Mouse (Mus musculus): Measurements from ENCODE around the gene Cd44. TPM values are rescaled to one million over a fixed set of nuclear protein-coding genes. Genes with fewer than 3 reads are reported as not detected.

Gene Cd44
- polyA plus RNA-seq, 1 experiment from 2014 or later = 2.2 TPM

DNA sequence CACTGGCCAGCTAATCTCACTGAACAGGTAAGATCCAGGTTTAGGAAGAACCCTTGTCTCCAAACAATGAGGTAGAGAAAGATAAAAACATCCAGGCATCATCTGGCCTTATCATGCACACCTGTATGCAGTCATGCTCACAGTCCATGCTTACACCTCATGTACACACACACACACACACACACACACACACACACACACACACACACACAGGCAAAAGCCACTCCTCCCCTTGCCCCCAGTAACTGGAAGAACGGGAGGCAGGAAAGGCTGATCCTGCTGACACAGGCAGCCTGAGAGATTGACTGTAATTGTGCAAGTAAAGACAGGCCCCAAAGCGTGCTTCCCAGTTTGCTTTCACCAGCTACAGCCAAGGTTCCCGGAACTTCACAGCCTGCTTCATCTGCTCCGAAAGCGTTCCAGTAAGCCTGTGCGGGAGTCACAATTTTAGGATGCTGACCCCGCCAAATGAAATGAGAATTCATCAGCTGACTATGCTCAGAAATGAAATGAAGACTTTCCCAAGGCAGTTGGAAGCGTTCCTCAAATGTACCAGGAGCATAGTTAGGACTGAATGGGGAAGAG, 19.4 kb downstream of the Cd44 start:
- WGBS = 73% methylated on average over 8 of the region's 8 CpGs
- no peaks in the 10 kb centered on the region for H3K9me3 ChIP-seq
- 0 out of 2 replicates have a peak overlapping the region, but pooled peaks have one; percentile 44 for H3K27ac ChIP-seq (replicated peaks)
- peak; percentile 23 for DNase-seq (ENCODE audit: low spot score)
- no peak overlapping the region for H3K4me3 ChIP-seq
- H3K4me1 ChIP-seq = peaks cover 25% of the 10 kb centered on the region
- no peaks in the 10 kb centered on the region for H3K36me3 ChIP-seq (replicated peaks)
- no peaks in the 10 kb centered on the region for H3K27me3 ChIP-seq (replicated peaks; ENCODE audit: low read depth, poor library complexity, severe bottlenecking)

- Histone ChIP-seq H3K4me3 (no peak overlapping the region), H3K27me3 (replicated peaks; ENCODE audit: low read depth, poor library complexity, severe bottlenecking) (no peaks in the 10 kb centered on the region), H3K36me3 (replicated peaks) (no peaks in the 10 kb centered on the region), H3K9me3 (no peaks in the 10 kb centered on the region), H3K27ac (replicated peaks) (no peak overlapping the region), H3K4me1 (peaks cover 42% of the 10 kb centered on the region)
- DNase-seq (ENCODE audit: low spot score) = no peak
- WGBS = 38% methylated on average over 2 of the region's 2 CpGs
Measured at GRCm38 (mm10) chr2:102878513-102878912, 23.0 kb downstream of the Cd44 start.

DNA sequence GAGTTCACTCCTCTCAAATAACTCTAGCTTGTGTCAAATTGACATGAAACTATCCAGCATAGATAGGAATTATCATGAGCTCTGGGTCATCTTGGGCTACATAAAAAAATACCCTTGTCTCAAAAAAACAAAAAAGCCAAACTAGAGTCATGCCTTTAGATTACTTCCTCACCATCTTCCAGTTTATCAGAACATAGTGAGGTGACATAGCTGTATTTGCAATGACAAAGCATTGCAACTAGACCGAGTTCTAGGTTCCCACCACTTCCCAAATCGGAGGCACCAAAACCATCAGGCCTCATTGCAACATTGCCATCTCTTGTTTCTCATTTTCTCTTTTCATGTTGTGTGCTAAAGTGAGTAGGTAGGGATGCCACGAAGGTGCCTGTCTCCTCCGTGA, 24.0 kb downstream of the Cd44 start:
- H3K27me3 ChIP-seq (replicated peaks; ENCODE audit: low read depth, poor library complexity, severe bottlenecking) = no peaks in the 10 kb centered on the region
- 92% methylated on average over 4 of the region's 4 CpGs for WGBS
- peaks cover 37% of the 10 kb centered on the region for H3K4me1 ChIP-seq
- H3K36me3 ChIP-seq (replicated peaks) = no peaks in the 10 kb centered on the region
- H3K27ac ChIP-seq (replicated peaks) = no peak overlapping the region
- DNase-seq (ENCODE audit: low spot score) = no peak
- no peak overlapping the region for H3K4me3 ChIP-seq
- H3K9me3 ChIP-seq = no peaks in the 10 kb centered on the region

DNA sequence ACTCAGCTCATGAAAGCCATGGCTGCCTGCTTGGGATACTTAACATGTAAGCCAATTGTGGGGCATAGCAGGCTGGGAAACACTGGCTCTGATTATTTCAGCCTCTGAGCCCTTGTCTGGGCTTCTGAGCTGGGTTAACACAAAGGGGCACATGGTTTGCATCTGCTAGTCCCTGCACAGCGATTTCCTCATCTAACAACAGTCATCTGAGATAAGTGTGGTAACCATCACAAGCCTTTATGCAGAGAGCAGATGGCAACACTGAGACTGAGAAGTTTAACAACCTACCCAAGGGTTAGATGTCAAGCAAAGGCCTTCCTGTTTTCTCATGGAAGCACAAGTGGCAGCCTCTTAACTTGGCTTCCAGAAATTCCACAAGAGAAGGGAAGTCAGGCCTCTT, 25.3 kb downstream of the Cd44 start:
- peak overlapping the region; percentile 2; the same call in 1 of the 2 replicates for H3K27ac ChIP-seq (replicated peaks)
- H3K4me1 ChIP-seq = peaks cover 28% of the 10 kb centered on the region
- WGBS = 43% methylated on average over 1 of the region's 1 CpGs
- no peaks in the 10 kb centered on the region for H3K9me3 ChIP-seq
- DNase-seq (ENCODE audit: low spot score) = peak; percentile 33
- H3K27me3 ChIP-seq (replicated peaks; ENCODE audit: low read depth, poor library complexity, severe bottlenecking) = no peaks in the 10 kb centered on the region
- no peaks in the 10 kb centered on the region for H3K36me3 ChIP-seq (replicated peaks)
- H3K4me3 ChIP-seq = no peak overlapping the region

GRCm38 (mm10) chr2:102873848-102874247, 27.6 kb downstream of the Cd44 start:
- H3K4me3 ChIP-seq = no peak overlapping the region
- H3K27ac ChIP-seq (replicated peaks) = no peak overlapping the region; the same call in 1 of the 2 replicates
- 46% methylated on average over 4 of the region's 4 CpGs for WGBS
- H3K27me3 ChIP-seq (replicated peaks; ENCODE audit: low read depth, poor library complexity, severe bottlenecking) = no peaks in the 10 kb centered on the region
- DNase-seq (ENCODE audit: low spot score) = peak; percentile 25
- no peaks in the 10 kb centered on the region for H3K9me3 ChIP-seq
- no peaks in the 10 kb centered on the region for H3K36me3 ChIP-seq (replicated peaks)
- peaks cover 20% of the 10 kb centered on the region for H3K4me1 ChIP-seq

DNA sequence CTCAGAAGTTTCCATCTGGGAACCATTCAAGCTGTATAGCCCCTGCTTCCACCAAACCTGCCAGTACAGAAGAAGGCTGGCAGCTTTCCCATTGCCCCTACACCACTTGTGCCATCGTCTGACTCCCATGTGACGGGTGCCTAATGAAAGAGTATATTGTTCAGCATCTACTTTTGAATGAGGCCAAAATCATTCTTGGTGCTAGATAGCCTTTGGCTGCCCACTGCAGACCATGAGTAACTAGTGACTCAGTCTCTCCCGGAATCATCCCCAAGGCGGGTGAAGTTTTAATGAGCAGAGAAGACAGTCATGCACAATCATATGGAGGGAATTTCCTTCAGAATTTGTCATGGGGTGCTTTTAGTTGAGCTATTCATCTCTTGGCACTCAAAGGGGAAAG, 28.3 kb downstream of the Cd44 start:
- H3K27ac ChIP-seq (replicated peaks) = no peak overlapping the region
- no peaks in the 10 kb centered on the region for H3K9me3 ChIP-seq
- H3K36me3 ChIP-seq (replicated peaks) = no peaks in the 10 kb centered on the region
- WGBS = 93% methylated on average over 4 of the region's 4 CpGs
- DNase-seq (ENCODE audit: low spot score) = no peak
- no peaks in the 10 kb centered on the region for H3K27me3 ChIP-seq (replicated peaks; ENCODE audit: low read depth, poor library complexity, severe bottlenecking)
- H3K4me3 ChIP-seq = no peak overlapping the region
- peaks cover 20% of the 10 kb centered on the region for H3K4me1 ChIP-seq

DNA sequence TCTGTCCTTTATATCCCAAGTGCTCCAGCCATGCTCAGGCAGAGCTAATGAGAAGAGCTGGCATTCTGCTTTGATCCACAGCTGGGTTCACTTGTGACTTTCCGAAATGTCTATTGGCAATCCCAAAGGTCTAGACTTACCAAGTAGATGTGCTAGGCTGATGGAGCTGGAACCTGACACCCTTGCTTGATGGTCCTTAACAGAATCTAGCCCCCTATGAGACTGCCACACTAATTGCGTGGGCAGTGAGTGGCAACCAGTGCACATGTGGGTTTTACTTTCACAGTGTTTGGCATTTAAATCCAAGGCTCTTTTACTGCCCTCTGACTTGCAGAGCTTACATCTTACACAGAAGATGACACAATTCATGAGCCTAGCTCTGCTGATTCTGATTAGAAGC, 29.0 kb downstream of the Cd44 start:
- no peak overlapping the region for H3K4me3 ChIP-seq
- H3K36me3 ChIP-seq (replicated peaks) = no peaks in the 10 kb centered on the region
- no peaks in the 10 kb centered on the region for H3K27me3 ChIP-seq (replicated peaks; ENCODE audit: low read depth, poor library complexity, severe bottlenecking)
- H3K27ac ChIP-seq (replicated peaks) = no peak overlapping the region
- H3K9me3 ChIP-seq = no peaks in the 10 kb centered on the region
- peaks cover 24% of the 10 kb centered on the region for H3K4me1 ChIP-seq
- DNase-seq (ENCODE audit: low spot score) = no peak
- WGBS = 85% methylated on average over 2 of the region's 2 CpGs

DNA sequence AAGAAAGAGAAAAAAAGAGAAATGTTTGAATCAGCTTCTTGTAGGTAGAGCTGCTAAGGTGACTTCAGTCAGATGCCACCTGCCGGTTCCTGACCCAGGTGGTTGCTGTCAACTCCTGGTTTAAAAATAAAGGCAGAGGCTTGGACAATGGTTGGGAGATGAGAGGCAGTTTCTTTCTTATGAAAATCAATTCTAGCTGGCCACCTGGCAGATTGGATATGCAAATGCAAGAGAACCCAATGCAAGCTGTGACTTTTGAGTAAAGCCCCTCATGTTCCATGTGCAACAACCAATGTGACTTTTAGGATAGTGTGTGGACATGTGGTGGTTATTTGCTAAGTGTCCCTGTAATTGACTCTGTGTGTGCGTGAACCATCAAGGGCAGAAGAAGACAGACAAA, 33.0 kb downstream of the Cd44 start:
- no peaks in the 10 kb centered on the region for H3K36me3 ChIP-seq (replicated peaks)
- H3K27me3 ChIP-seq (replicated peaks; ENCODE audit: low read depth, poor library complexity, severe bottlenecking) = no peaks in the 10 kb centered on the region
- WGBS = 82% methylated on average over 2 of the region's 2 CpGs
- H3K27ac ChIP-seq (replicated peaks) = no peak overlapping the region
- no peak overlapping the region for H3K4me3 ChIP-seq
- H3K9me3 ChIP-seq = no peaks in the 10 kb centered on the region
- no peak for DNase-seq (ENCODE audit: low spot score)
- peaks cover 12% of the 10 kb centered on the region for H3K4me1 ChIP-seq

- Histone ChIP-seq H3K36me3 (replicated peaks) (no peaks in the 10 kb centered on the region), H3K4me1 (peaks cover 10% of the 10 kb centered on the region; the same call in 1 of the 2 replicates), H3K4me3 (no peak overlapping the region), H3K27ac (replicated peaks) (no peak overlapping the region), H3K9me3 (no peaks in the 10 kb centered on the region), H3K27me3 (replicated peaks; ENCODE audit: low read depth, poor library complexity, severe bottlenecking) (no peaks in the 10 kb centered on the region)
- DNase-seq (ENCODE audit: low spot score) = no peak
- WGBS = 55% methylated on average over 6 of the region's 6 CpGs
Measured at GRCm38 (mm10) chr2:102867396-102868088, 33.9 kb downstream of the Cd44 start.

DNA sequence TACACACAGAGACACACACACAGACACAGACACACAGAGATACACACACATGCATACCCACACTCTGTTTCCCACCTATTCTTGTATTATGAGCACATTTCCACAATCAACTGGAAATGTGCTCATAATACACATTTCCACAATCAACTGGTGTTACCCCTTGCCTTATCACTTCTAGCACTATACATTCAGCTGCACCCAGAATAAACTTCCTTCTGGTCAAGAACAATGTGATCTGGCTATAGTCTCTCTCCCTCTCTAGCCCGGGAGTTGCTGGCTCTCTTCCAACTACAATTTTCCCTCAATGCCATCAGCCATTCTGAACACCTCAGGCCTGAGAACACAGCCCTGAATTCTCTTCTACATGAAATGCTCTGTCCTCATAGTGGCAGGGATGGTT, 34.9 kb downstream of the Cd44 start:
- no peak overlapping the region for H3K4me3 ChIP-seq
- H3K4me1 ChIP-seq = peaks cover 10% of the 10 kb centered on the region; the same call in 1 of the 2 replicates
- no peak for DNase-seq (ENCODE audit: low spot score)
- no peak overlapping the region for H3K27ac ChIP-seq (replicated peaks)
- 68% methylated on average over 1 of the region's 1 CpGs for WGBS
- H3K9me3 ChIP-seq = no peaks in the 10 kb centered on the region
- no peaks in the 10 kb centered on the region for H3K27me3 ChIP-seq (replicated peaks; ENCODE audit: low read depth, poor library complexity, severe bottlenecking)
- H3K36me3 ChIP-seq (replicated peaks) = no peaks in the 10 kb centered on the region

DNA sequence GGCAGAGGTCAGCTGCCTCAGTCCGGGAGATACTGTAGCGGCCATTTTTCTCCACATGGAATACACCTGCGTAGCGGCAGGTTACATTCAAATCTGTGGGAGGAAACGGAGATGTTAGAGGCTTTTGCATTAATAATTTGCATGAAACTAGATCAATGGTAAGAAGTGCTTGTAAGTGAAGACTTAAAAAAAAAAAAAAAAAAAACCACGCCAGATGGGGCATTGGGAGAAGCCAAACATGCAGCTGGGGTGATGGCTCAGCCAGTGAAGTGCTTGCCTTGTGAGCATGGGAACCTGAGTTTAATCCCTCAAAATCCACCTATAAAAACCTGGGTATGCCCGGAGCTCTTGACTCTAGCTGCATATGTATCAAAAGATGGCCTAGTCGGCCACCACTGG, 36.1 kb downstream of the Cd44 start:
- H3K36me3 ChIP-seq (replicated peaks) = no peaks in the 10 kb centered on the region
- peaks cover 10% of the 10 kb centered on the region; the same call in 1 of the 2 replicates for H3K4me1 ChIP-seq
- H3K4me3 ChIP-seq = no peak overlapping the region
- no peak for DNase-seq (ENCODE audit: low spot score)
- no peaks in the 10 kb centered on the region for H3K9me3 ChIP-seq
- WGBS = 89% methylated on average over 8 of the region's 8 CpGs
- H3K27me3 ChIP-seq (replicated peaks; ENCODE audit: low read depth, poor library complexity, severe bottlenecking) = no peaks in the 10 kb centered on the region
- no peak overlapping the region for H3K27ac ChIP-seq (replicated peaks)

DNA sequence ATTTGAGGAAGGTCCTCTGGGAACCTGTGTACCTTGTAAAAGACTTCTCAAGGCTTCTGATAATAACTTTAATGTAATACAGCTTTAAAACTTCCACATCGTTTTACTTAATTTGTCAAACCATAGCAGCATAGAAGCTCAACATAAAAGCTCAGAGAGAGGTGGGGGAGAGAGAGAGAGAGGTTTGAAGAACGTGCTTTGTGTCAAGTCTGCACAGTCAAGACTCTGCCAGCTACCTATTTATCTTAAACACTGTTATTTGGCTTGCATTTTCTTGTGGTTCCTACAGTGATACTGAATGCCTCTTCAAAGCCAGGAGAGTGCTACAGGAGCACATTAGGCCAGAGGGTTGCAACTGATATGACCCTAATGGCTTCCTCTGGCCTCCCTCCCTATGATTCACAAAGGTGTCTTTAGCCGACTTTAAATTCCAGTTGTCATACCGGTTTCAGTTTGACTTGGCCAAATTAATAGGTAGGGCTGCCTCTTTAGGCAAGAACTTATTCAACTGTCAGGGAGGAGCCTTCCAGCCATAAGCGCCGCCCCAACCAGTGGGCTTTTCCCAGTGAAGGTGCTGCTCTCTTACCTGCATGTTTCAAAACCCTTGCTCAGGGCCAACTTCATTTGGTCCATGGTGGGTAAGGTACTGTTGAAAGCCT, 36.6 kb downstream of the Cd44 start:
- H3K4me3 ChIP-seq = no peak overlapping the region
- no peaks in the 10 kb centered on the region for H3K9me3 ChIP-seq
- H3K27me3 ChIP-seq (replicated peaks; ENCODE audit: low read depth, poor library complexity, severe bottlenecking) = no peaks in the 10 kb centered on the region
- no peak for DNase-seq (ENCODE audit: low spot score)
- H3K36me3 ChIP-seq (replicated peaks) = no peaks in the 10 kb centered on the region
- H3K4me1 ChIP-seq = peaks cover 10% of the 10 kb centered on the region; the same call in 1 of the 2 replicates
- no peak overlapping the region for H3K27ac ChIP-seq (replicated peaks)
- 73% methylated on average over 6 of the region's 6 CpGs for WGBS

GRCm38 (mm10) chr2:102864036-102864435, 37.4 kb downstream of the Cd44 start:
- Histone ChIP-seq H3K9me3 (no peaks in the 10 kb centered on the region), H3K27ac (replicated peaks) (no peak overlapping the region), H3K36me3 (replicated peaks) (no peaks in the 10 kb centered on the region), H3K4me1 (peaks cover 10% of the 10 kb centered on the region; the same call in 1 of the 2 replicates), H3K4me3 (no peak overlapping the region), H3K27me3 (replicated peaks; ENCODE audit: low read depth, poor library complexity, severe bottlenecking) (no peaks in the 10 kb centered on the region)
- no peak for DNase-seq (ENCODE audit: low spot score)
- 71% methylated on average over 4 of the region's 4 CpGs for WGBS

Measured in embryonic facial prominence, embryonic 10.5 days (tissue).